Mouse (Mus musculus) urinary bladder, adult 18-20 months (tissue): ENCODE measurements around the gene Suco.
A peak's percentile ranks its signal among the peaks of the same experiment; 100 is the strongest.

ENCODE experiments used
- DNase-seq, 2 experiments: peaks; one replicate each; pipeline ENCODE4 v3.0.0; 2022; ENCODE audit warnings: low spot score in 2 of 2, mixed read lengths in 2 of 2

The Suco gene

GRCm38 (mm10) chr1:161788339-161788738 is 88.1 kb downstream of the Suco start, which contains the start of gene Fasl:
Fasl (minus strand) TSS chr1:161788495.
- no peak for DNase-seq

- no peak for DNase-seq
Measured at GRCm38 (mm10) chr1:161782725-161783124, 93.8 kb downstream of the Suco start.

DNA sequence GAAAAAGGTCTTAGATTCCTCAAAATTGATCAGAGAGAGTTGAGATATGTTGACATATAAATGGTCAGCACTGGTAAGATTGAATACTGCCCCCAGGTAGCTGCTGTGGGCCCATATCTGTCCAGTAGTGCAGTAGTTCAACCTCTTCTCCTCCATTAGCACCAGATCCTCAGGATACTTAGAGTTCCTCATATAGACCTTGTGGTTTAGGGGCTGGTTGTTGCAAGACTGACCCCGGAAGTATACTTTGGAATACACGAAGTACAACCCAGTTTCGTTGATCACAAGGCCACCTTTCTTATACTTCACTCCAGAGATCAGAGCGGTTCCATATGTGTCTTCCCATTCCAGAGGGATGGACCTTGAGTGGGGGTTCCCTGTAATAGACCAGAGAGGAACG is 94.9 kb downstream of the Suco start:
- DNase-seq: no peak

DNA sequence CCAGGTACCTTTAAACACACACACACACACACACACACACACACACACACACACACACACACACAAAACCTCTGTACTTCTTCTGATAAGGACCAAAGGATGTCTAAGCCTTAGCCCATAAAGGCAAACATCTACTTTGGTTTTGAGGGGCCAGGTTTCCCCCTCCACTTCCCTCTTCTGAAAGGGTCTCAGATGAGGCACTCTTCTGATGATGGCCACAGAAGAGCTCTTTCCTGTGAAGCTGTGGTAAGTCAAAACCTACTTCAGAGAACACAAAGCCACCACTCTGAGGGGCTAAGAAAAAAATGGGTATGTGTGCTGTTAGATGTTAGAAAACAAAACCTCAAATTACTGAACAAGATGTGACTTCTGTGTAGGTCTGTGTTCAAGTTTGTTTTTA is 97.4 kb downstream of the Suco start:
- DNase-seq: no peak

DNA sequence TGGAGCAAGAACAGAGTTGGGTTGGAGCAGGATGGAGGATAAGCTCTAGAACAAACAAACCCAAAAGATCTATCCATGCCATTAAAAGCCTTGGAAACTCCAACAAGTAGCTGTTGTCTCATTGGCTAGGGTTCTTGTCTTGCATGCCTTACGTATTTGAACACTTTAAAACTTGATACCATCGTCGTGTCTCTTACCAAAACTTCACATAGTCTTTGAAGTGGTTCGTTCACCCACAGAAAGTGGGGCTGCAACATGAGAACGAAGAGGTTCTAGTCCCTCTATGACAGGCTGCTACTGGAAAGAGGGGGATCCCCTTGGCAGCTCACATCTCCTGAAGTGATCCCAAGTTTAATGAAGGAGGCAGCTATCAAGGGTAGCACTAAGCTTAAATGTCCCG is 101.3 kb downstream of the Suco start:
- DNase-seq: no peak

DNA sequence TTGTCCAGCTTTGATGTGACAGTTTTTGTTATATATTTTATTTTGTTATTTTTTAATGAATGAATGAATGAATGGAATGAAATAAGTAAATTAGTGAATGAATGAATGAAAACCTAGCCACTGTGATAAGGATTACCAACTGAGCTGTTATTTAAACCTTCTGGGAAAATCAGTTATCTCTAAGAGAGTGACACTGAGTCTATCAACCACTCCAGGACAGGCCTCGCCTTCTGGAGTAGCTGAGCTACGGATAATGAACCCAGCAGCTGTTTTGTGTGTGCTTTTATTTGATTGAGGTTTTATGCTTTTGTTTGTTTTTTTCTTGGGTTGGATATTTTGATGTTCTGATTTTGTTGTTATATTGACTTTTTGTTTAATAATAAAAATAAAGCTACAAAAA is 105.2 kb downstream of the Suco start:
- no peak for DNase-seq

GRCm38 (mm10) chr1:161769329-161769728 is 107.2 kb downstream of the Suco start:
- no peak for DNase-seq

DNA sequence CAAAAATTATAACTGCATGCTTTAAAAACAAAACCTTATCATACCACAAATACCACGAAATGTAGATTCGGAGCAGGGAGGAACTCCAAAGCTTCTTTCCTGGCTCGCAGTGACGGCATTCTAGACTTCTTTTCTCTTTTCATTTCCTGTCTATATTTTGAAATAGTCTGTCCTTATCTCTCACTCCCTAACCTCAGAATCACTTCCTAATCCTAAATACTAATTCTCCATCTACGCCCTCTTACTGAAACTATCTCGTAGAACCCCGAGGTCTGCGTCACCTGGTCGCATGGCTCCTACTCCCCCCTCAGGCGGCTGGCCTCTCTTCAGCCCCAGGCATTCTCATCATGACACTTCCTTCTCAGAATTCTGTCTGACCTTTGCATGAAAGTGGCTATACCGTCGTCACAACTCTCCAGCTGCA is 109.4 kb downstream of the Suco start:
- DNase-seq: no peak

DNA sequence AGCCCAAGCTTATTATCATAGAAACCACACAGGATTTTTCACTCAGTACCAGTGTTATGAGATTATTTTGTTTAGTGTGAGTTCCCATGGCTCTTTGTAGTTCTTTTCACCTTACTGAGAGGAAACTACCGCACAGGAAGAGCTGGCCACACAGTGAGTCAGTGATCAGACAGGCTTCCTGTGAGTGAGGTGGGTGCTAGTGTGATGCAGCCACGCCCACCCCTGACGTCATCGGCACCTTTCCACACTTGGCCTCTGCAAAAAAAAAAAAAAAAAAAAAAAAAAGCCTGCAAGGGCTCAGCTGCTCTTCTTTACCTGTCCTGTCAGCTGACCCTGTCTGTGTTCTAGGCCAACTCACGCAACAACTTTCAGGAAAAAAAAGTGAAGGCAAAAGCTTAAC is 109.8 kb downstream of the Suco start:
- peak in 1 of 2 experiments; percentile 8 for DNase-seq
